Mouse (Mus musculus): ENCODE results near the gene Rgcc. TPM values are rescaled to one million over a fixed set of nuclear protein-coding genes. Genes with fewer than 3 reads are reported as not detected.

Gene Rgcc
- polyA plus RNA-seq, 1 experiment from 2014 or later: 50.1 TPM

DNA sequence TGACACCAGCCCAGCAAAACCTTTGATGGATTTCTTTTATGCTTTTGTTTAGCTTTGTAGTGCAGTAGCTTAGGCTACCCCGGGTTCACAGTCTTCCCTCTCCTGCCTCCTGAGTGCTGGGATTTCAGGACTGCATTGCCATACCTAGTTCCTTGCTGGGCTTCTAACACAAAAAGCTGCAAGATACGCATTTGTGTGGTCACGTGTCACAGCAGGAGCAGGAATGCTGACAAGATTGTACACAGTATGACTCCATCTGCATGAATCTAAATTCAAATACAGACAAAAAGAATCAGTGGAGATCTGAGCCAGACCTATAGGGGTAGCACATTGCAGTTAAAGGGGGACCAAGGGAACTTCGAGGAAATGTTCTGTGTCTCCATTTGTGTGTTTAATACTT is 6.9 kb upstream of the Rgcc start:
- 51% methylated on average over 4 of the region's 4 CpGs for WGBS
- no peak overlapping the region for H3K4me3 ChIP-seq (ENCODE audit: low read depth, low read length)
- no peak for ATAC-seq (replicated peaks; ENCODE audit: low FRiP score, low TSS enrichment, low read depth)

DNA sequence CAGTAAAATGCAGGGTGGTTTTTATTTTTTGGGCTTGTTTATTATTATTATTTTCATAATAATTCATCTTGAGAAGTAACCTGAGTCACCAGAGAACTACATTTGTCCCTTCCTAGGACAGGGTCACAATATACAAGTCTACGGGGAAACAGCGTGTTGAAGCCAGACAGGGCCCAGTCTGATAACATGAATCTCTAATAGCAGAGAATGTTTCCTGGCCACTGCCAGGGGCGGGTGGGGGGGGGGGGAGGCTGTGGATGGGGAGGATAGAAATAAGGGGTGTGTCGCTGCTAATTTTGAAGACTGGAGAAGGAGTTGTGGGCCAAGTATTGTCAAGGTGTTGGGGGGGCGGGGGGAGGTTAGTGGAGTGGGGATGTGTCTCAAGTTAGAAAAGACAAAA is 6.5 kb upstream of the Rgcc start:
- Histone ChIP-seq H3K36me3 (ENCODE audit: control insufficient read depth, insufficient read depth, low read length) (no peaks in the 10 kb centered on the region), H3K4me1 (replicated peaks; ENCODE audit: control insufficient read depth, insufficient read depth, low read length) (no peaks in the 10 kb centered on the region), H3K4me2 (ENCODE audit: low read length) (no peak overlapping the region), H3K27me3 (replicated peaks; ENCODE audit: control insufficient read depth, insufficient read depth, low read length) (no peaks in the 10 kb centered on the region), H3K4me3 (ENCODE audit: low read depth, low read length) (no peak overlapping the region), H3K27ac (ENCODE audit: low read depth) (no peak overlapping the region), H3K9me3 (ENCODE audit: control insufficient read depth, low read length) (no peaks in the 10 kb centered on the region), H3K9ac (ENCODE audit: low read length) (no peak overlapping the region)
- WGBS: 71% methylated on average over 5 of the region's 5 CpGs
- no peak for ATAC-seq (replicated peaks; ENCODE audit: low FRiP score, low TSS enrichment, low read depth)
- DNase-seq (ENCODE audit: low spot score): no peak

More for the DNA sequence above, 6.9 kb upstream of the Rgcc start:
- no peak for DNase-seq (ENCODE audit: low spot score)
- Histone ChIP-seq H3K9me3 (ENCODE audit: control insufficient read depth, low read length) (no peaks in the 10 kb centered on the region), H3K36me3 (ENCODE audit: control insufficient read depth, insufficient read depth, low read length) (no peaks in the 10 kb centered on the region), H3K4me1 (replicated peaks; ENCODE audit: control insufficient read depth, insufficient read depth, low read length) (no peaks in the 10 kb centered on the region), H3K4me2 (ENCODE audit: low read length) (no peak overlapping the region), H3K27me3 (replicated peaks; ENCODE audit: control insufficient read depth, insufficient read depth, low read length) (no peaks in the 10 kb centered on the region), H3K27ac (ENCODE audit: low read depth) (no peak overlapping the region), H3K9ac (ENCODE audit: low read length) (no peak overlapping the region)

DNA sequence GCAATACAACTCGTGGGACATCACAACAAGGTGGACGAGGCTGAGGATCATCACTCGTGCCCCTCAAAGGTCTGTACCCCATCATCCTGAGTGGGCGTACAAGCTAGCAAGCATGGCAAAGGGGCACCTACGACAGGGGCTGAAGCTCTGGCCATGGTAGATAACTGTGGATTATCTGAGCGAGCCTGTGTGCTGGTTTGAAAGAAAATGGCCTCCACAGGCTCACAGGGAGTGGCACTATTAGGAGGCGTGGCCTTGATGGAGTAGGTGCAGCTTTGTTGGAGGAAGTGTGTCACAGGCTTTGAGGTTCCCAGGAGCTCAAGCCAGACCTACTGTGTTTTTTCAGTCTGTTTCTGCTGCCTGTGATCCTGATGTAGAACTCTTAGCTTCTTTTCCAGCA is 5.7 kb upstream of the Rgcc start:
- Histone ChIP-seq H3K4me1 (replicated peaks; ENCODE audit: control insufficient read depth, insufficient read depth, low read length) (no peaks in the 10 kb centered on the region), H3K27me3 (replicated peaks; ENCODE audit: control insufficient read depth, insufficient read depth, low read length) (no peaks in the 10 kb centered on the region), H3K36me3 (ENCODE audit: control insufficient read depth, insufficient read depth, low read length) (no peaks in the 10 kb centered on the region), H3K27ac (ENCODE audit: low read depth) (no peak overlapping the region), H3K4me3 (ENCODE audit: low read depth, low read length) (no peak overlapping the region), H3K9ac (ENCODE audit: low read length) (no peak overlapping the region), H3K9me3 (ENCODE audit: control insufficient read depth, low read length) (no peaks in the 10 kb centered on the region), H3K4me2 (ENCODE audit: low read length) (no peak overlapping the region)
- 84% methylated on average over 7 of the region's 7 CpGs for WGBS
- ATAC-seq (replicated peaks; ENCODE audit: low FRiP score, low TSS enrichment, low read depth) (no peak), DNase-seq (ENCODE audit: low spot score) (no peak)

DNA sequence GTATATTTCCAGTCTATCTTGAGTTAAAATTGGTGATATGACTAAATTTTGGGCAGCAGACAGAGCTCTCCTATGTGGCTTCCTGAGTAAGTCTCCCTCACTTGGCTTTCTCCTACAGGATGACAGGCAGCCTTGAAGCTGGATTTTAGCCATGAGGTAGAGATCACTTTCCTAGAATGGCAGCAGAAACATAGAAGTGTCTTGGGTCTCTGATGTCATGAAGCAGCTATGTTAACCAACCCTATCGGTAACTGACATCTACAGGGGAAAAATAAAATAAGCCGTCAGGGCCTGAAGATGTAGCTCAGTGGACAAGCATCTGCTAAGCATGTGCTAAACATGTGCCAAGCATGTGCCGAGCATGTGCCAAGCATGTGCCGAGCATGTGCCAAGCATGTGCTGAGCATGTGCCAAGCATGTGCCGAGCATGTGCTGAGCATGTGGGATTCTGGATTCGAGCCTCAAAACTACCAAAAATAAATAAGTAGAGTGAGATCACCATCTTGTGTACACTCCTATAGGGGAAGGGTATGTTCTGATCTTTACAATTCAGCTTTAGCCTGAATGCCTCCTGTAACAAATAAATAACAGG is 3.5 kb upstream of the Rgcc start:
- no peak for DNase-seq (ENCODE audit: low spot score)
- Histone ChIP-seq H3K27me3 (replicated peaks; ENCODE audit: control insufficient read depth, insufficient read depth, low read length) (no peaks in the 10 kb centered on the region), H3K4me2 (ENCODE audit: low read length) (no peak overlapping the region), H3K4me3 (ENCODE audit: low read depth, low read length) (no peak overlapping the region), H3K36me3 (ENCODE audit: control insufficient read depth, insufficient read depth, low read length) (no peaks in the 10 kb centered on the region), H3K4me1 (replicated peaks; ENCODE audit: control insufficient read depth, insufficient read depth, low read length) (no peaks in the 10 kb centered on the region), H3K27ac (ENCODE audit: low read depth) (no peak overlapping the region), H3K9ac (ENCODE audit: low read length) (no peak overlapping the region), H3K9me3 (ENCODE audit: control insufficient read depth, low read length) (no peaks in the 10 kb centered on the region)
- WGBS: 87% methylated on average over 6 of the region's 6 CpGs
- ATAC-seq (replicated peaks; ENCODE audit: low FRiP score, low TSS enrichment, low read depth): no peak

DNA sequence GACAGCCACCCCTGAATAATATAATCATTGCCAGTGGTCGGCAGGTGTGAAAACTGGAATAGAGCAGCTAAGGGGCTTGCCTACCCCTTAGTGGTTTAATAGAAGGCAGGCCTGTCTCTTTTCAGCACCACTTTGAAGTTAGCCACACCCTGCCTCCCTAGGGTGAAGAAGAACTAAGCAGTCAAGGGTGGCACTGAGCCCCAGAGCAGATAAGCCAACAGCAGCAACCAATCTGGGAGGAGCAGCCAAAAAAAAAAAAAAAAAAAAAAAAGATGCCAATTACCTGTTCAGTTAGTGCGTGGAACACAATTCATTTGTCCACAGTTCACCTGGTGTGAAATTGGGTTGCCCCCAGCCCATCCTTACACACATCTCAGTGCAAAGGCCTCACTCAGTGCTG is 1.7 kb upstream of the Rgcc start:
- DNase-seq (ENCODE audit: low spot score) (no peak), ATAC-seq (replicated peaks; ENCODE audit: low FRiP score, low TSS enrichment, low read depth) (no peak)
- H3K4me3 ChIP-seq (ENCODE audit: low read depth, low read length): no peak overlapping the region
- H3K27ac ChIP-seq (ENCODE audit: low read depth): no peak overlapping the region
- H3K27me3 ChIP-seq (replicated peaks; ENCODE audit: control insufficient read depth, insufficient read depth, low read length): no peaks in the 10 kb centered on the region
- no peak overlapping the region for H3K9ac ChIP-seq (ENCODE audit: low read length)
- H3K4me1 ChIP-seq (replicated peaks; ENCODE audit: control insufficient read depth, insufficient read depth, low read length): no peaks in the 10 kb centered on the region; the same call in 1 of the 2 replicates
- no peaks in the 10 kb centered on the region for H3K9me3 ChIP-seq (ENCODE audit: control insufficient read depth, low read length)
- WGBS: 80% methylated on average over 2 of the region's 2 CpGs
- no peaks in the 10 kb centered on the region for H3K36me3 ChIP-seq (ENCODE audit: control insufficient read depth, insufficient read depth, low read length)
- no peak overlapping the region for H3K4me2 ChIP-seq (ENCODE audit: low read length)

DNA sequence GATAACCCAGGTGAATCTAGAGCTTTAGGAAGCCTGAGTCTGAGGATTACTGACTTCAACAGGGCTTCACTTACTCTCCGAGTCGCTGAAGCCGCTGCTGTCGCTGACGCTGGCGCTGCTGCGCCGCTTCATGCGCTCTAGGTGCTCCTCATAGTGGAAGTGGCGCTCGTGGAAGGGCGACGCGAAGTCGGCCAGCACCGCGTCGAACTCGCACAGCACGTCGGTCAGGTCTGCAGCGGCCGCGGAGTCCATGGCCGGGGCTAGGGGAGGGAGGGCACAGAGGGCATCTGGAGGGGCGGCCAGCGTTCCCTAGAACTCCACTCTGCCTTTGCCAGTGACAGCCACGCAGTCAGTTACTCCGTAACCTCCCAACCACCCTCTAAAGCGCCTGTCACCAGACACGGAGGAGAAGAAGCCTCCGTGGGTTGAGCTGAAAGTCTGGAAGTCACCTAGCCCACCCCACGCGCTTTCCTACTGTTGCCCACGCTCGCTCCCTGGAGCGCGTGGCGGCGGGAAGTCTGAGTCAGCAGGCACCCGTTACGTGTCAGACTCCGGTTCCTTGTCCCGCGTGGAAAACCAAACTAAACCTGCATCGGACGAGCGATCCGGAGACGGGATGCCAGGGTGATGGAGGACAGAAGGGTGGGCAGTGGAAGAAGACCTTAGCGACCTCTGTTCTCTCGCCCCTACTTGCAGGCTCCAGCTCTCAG is 649 bp downstream of the Rgcc start:
- Histone ChIP-seq H3K36me3 (ENCODE audit: control insufficient read depth, insufficient read depth, low read length) (no peaks in the 10 kb centered on the region), H3K27ac (ENCODE audit: low read depth) (no peak overlapping the region), H3K9ac (ENCODE audit: low read length) (peak overlapping the region; percentile 49), H3K9me3 (ENCODE audit: control insufficient read depth, low read length) (no peaks in the 10 kb centered on the region), H3K4me3 (ENCODE audit: low read depth, low read length) (peak overlapping the region; percentile 50), H3K4me2 (ENCODE audit: low read length) (peak overlapping the region; percentile 87), H3K4me1 (replicated peaks; ENCODE audit: control insufficient read depth, insufficient read depth, low read length) (no peaks in the 10 kb centered on the region; the same call in 1 of the 2 replicates), H3K27me3 (replicated peaks; ENCODE audit: control insufficient read depth, insufficient read depth, low read length) (no peaks in the 10 kb centered on the region)
- WGBS: under 1% methylated on average over 52 of the region's 52 CpGs
- ATAC-seq (replicated peaks; ENCODE audit: low FRiP score, low TSS enrichment, low read depth) (peak; percentile 24), DNase-seq (ENCODE audit: low spot score) (peak; percentile 72)

DNA sequence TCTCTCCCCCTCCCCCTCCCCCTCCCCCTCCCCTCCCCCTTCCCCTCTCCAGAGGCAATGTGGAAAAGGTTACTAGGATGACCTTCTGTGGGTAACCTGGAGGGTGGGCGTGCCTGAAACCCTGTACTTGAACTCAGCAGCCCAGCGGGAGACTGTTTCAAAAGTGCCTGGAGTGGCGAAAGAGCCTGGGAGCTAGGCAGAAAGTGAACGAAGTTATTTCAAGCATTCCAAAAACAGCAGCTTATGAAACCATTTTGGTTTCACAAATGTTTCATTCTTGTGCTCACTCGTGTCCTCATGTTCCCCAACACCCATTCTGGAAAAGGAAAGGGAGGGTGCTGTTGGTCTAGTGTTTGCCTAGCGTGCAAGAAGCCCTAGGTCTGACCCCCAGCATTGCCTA is 1.6 kb downstream of the Rgcc start:
- Histone ChIP-seq H3K9ac (ENCODE audit: low read length) (no peak overlapping the region), H3K4me2 (ENCODE audit: low read length) (peak overlapping the region; percentile 87), H3K27me3 (replicated peaks; ENCODE audit: control insufficient read depth, insufficient read depth, low read length) (no peaks in the 10 kb centered on the region), H3K27ac (ENCODE audit: low read depth) (no peak overlapping the region), H3K4me1 (replicated peaks; ENCODE audit: control insufficient read depth, insufficient read depth, low read length) (no peaks in the 10 kb centered on the region; the same call in 1 of the 2 replicates), H3K36me3 (ENCODE audit: control insufficient read depth, insufficient read depth, low read length) (no peaks in the 10 kb centered on the region), H3K9me3 (ENCODE audit: control insufficient read depth, low read length) (no peaks in the 10 kb centered on the region), H3K4me3 (ENCODE audit: low read depth, low read length) (peak overlapping the region; percentile 50; the same call in 1 of the 2 replicates)
- WGBS: 40% methylated on average over 6 of the region's 6 CpGs
- DNase-seq (ENCODE audit: low spot score): no peak
- no peak for ATAC-seq (replicated peaks; ENCODE audit: low FRiP score, low TSS enrichment, low read depth)

DNA sequence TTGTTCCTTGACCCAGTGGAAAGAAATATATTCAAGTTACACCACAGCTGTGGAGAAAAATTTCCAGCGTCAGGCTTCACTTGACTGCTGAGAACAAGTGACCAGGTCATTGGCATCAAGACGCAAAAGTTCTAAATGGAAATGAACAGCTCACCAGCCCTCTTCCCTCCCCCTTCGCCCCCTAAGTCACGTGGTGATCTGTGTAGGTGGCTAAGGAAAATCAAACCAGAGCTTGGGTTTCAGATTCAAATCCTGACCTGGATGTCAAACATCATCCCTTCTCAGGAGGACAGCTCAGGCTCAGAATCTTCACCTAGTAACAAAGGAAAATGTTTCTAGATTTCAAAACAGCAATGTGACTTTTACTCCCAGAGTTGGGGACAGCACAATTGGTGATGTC is 2.2 kb downstream of the Rgcc start:
- 0 out of 2 replicates have a peak overlapping the region, but pooled peaks have one; percentile 20 for H3K4me2 ChIP-seq (ENCODE audit: low read length)
- H3K4me3 ChIP-seq (ENCODE audit: low read depth, low read length): no peak overlapping the region
- no peak overlapping the region for H3K27ac ChIP-seq (ENCODE audit: low read depth)
- peaks cover under 1% of the 10 kb centered on the region; the same call in 1 of the 2 replicates for H3K4me1 ChIP-seq (replicated peaks; ENCODE audit: control insufficient read depth, insufficient read depth, low read length)
- ATAC-seq (replicated peaks; ENCODE audit: low FRiP score, low TSS enrichment, low read depth) (no peak), DNase-seq (ENCODE audit: low spot score) (no peak)
- no peak overlapping the region for H3K9ac ChIP-seq (ENCODE audit: low read length)
- H3K9me3 ChIP-seq (ENCODE audit: control insufficient read depth, low read length): no peaks in the 10 kb centered on the region
- 63% methylated on average over 4 of the region's 4 CpGs for WGBS
- no peaks in the 10 kb centered on the region for H3K36me3 ChIP-seq (ENCODE audit: control insufficient read depth, insufficient read depth, low read length)
- no peaks in the 10 kb centered on the region for H3K27me3 ChIP-seq (replicated peaks; ENCODE audit: control insufficient read depth, insufficient read depth, low read length)

Data from intestine, embryonic 14.5 days (tissue).